Mouse (Mus musculus) hindbrain, embryonic 11.5 days (tissue): ENCODE data around the gene Trp63. TPM values are rescaled to one million over a fixed set of nuclear protein-coding genes. Genes with fewer than 3 reads are reported as not detected.

Experiments used
- ATAC-seq: fragments of 200-750 bp; cut with Nextera tagmentation; 2 replicates; pipeline ENCODE4 v1.8.0; 2017; ENCODE audit warnings: mild to moderate bottlenecking, moderate TSS enrichment, moderate library complexity; ENCODE audit not compliant: low FRiP score
- DNase-seq: peaks from one replicate; pipeline ENCODE4 v3.0.0-alpha.2; 2015; ENCODE audit warnings: low spot score
- H3K27ac ChIP-seq: fragments of 300-500 bp; sonication (generic); 2 replicates; pipeline ENCODE4 v1.5.1; 2014; ENCODE audit warnings: mild to moderate bottlenecking, low read depth, low read length
- H3K27me3 ChIP-seq: fragments of 300-500 bp; sonication (generic); 2 replicates; pipeline ENCODE4 v1.6.1; 2014; ENCODE audit warnings: mild to moderate bottlenecking, low read length, moderate library complexity, mixed read lengths; ENCODE audit not compliant: control insufficient read depth, insufficient read depth
- H3K36me3 ChIP-seq: fragments of 300-500 bp; sonication (generic); 2 replicates; pipeline ENCODE4 v1.6.1; 2014; ENCODE audit warnings: mild to moderate bottlenecking, low read length, moderate library complexity, mixed read lengths; ENCODE audit not compliant: control insufficient read depth, insufficient read depth
- H3K4me1 ChIP-seq: fragments of 300-500 bp; sonication (generic); replicated peaks from 2 replicates; pipeline ENCODE4 v1.6.1; 2014; ENCODE audit warnings: low read length, mixed read lengths; ENCODE audit not compliant: control insufficient read depth, insufficient read depth
- H3K4me2 ChIP-seq: fragments of 300-500 bp; sonication (generic); replicated peaks from 2 replicates; pipeline ENCODE4 v1.6.1; 2014; ENCODE audit warnings: mild to moderate bottlenecking, low read depth, low read length
- H3K4me3 ChIP-seq: fragments of 300-500 bp; sonication (generic); 2 replicates; pipeline ENCODE4 v1.5.1; 2014; ENCODE audit warnings: low read depth, low read length
- H3K9ac ChIP-seq: fragments of 300-500 bp; sonication (generic); 2 replicates; pipeline ENCODE4 v1.6.1; 2014; ENCODE audit warnings: low read depth, low read length
- H3K9me3 ChIP-seq: fragments of 300-500 bp; sonication (generic); 2 replicates; pipeline ENCODE4 v1.6.1; 2016; ENCODE audit warnings: low read length; ENCODE audit not compliant: control insufficient read depth
- WGBS: fragments of 180-500 bp; shearing (Covaris S2); extraction: QIAGEN DNeasy Blood & Tissue Kit; methylation state at CpG from one replicate; pipeline ENCODE4 v1.1.7; 2014; 5-methylcytosine and 5-hydroxymethylcytosine counted together
- polyA plus RNA-seq: library from polyadenylated mRNA; unstranded; fragments of >200 nt; fragmentation: Nextera tagmentation; extraction: Ambion mirVana; gene quantifications from 2 replicates; pipeline ENCODE4 v1.2.1, GENCODE M21; 2014

The Trp63 gene
- polyA plus RNA-seq, 1 experiment from 2014 or later = 5.3 TPM

DNA sequence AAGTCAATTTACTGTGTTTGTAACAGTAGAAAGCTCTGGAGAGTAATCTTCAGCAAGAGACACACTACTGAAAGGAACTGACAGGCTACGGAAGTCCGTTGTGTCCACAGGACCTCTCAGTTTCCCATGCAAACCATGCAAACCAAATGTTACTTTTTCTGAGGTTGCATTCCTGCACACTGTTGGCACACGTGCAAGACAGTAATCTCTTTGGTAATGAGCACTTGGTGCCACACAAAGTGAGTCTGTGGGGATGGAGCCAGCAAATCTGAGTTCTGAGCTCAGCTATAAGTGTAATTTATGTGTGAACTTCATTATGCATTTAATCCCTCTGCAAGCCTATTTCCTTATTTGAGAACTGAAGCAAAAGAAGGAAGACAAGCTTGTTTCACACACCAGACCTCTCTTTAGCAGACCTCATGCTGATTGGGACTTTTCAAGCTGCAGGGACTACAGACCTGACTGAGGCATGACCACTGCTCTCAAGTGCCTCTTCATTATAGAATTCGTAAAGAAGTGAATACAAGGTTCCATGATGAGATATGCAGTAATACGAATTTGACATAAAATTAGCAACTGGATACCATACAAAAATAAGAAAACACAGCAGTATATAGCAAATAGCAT, 109.2 kb downstream of the Trp63 start:
- Histone ChIP-seq H3K4me1 (no peaks in the 10 kb centered on the region), H3K9ac (no peak overlapping the region), H3K4me2 (no peak overlapping the region), H3K36me3 (no peaks in the 10 kb centered on the region), H3K9me3 (no peaks in the 10 kb centered on the region), H3K4me3 (no peak overlapping the region), H3K27ac (no peak overlapping the region), H3K27me3 (no peaks in the 10 kb centered on the region)
- ATAC-seq (no peak), DNase-seq (no peak)
- WGBS = 81% methylated on average over 5 of the region's 5 CpGs

DNA sequence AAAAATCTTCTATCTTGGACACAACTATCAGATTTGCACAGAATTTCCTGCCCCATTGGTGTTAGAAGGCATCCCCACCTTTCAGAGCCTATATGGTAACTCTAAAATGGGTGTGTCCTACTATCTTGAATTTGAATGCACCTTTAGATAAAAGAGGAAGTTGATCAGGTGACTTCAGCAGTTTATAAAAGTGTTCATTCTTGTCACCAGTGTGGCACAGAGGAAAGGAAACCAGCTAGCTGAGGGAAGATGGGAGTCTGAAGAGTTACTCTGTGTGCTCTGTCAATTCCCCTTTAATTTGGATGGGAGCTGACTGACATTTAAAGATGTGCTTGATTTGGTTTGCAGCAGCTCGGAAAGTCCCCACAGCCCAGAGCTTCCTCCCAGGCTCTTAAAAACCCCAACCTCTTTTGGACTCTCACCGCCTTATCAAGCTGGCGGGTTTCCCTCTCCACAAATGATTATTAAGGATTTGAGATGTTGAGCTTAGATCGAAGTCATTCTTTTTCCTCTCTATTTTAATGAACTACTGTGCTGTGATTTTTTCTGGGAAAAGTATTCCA, 114.2 kb downstream of the Trp63 start:
- WGBS = 83% methylated on average over 4 of the region's 4 CpGs
- no peak overlapping the region for H3K27ac ChIP-seq

DNA sequence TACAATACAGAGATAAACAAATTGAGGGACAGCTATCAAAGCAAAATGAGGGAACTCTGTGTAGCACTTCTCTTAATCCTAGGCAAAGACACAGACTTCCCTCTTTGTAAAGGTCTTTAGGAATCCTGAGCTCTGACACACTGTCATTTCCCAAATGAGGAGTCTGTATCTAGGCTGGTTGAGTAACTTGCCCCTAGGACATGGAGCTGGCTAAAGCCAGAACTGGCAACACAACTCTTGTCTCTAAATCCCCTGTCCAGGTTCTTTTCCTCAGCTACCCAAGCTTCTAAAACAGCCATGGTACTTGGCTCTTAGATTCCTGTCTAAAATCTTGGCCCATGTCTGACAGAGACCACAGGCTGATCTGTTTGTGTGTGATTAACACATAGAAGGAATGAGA, 116.1 kb downstream of the Trp63 start:
- H3K4me3 ChIP-seq = no peak overlapping the region
- no peaks in the 10 kb centered on the region for H3K9me3 ChIP-seq
- no peaks in the 10 kb centered on the region for H3K36me3 ChIP-seq
- H3K27ac ChIP-seq = no peak overlapping the region
- H3K4me1 ChIP-seq = no peaks in the 10 kb centered on the region
- DNase-seq (no peak), ATAC-seq (no peak)
- no peak overlapping the region for H3K4me2 ChIP-seq
- H3K27me3 ChIP-seq = no peaks in the 10 kb centered on the region
- no peak overlapping the region for H3K9ac ChIP-seq

More for the DNA sequence above, 114.2 kb downstream of the Trp63 start:
- no peak overlapping the region for H3K4me2 ChIP-seq
- H3K4me3 ChIP-seq = no peak overlapping the region
- no peaks in the 10 kb centered on the region for H3K27me3 ChIP-seq
- no peaks in the 10 kb centered on the region for H3K36me3 ChIP-seq
- no peaks in the 10 kb centered on the region for H3K4me1 ChIP-seq
- no peak overlapping the region for H3K9ac ChIP-seq
- H3K9me3 ChIP-seq = no peaks in the 10 kb centered on the region
- ATAC-seq = no peak
- no peak for DNase-seq

DNA sequence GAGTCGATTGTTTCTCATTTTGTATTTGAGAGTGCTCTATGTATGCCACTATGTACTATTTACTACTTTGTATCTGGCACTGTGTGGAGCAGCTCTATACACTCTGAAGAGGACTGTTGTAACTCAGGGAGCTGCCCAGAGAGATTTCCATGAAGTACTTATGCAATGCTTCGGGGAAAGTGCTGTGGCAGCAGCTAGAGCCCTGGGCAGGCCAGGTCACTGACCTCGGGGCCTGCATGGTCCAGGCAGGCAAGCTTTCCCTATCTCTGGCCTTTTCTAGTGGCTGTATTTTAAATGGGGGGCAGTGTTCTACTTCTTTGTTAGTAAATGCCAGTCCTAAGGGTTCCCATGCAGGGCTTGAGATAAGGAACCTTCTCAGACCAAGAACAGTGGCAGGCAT, 121.4 kb downstream of the Trp63 start:
- Histone ChIP-seq H3K36me3 (no peaks in the 10 kb centered on the region), H3K27ac (no peak overlapping the region), H3K9ac (no peak overlapping the region), H3K4me1 (no peaks in the 10 kb centered on the region), H3K4me2 (no peak overlapping the region), H3K27me3 (no peaks in the 10 kb centered on the region), H3K4me3 (no peak overlapping the region), H3K9me3 (no peaks in the 10 kb centered on the region)
- 71% methylated on average over 3 of the region's 3 CpGs for WGBS
- no peak for DNase-seq
- ATAC-seq = no peak

DNA sequence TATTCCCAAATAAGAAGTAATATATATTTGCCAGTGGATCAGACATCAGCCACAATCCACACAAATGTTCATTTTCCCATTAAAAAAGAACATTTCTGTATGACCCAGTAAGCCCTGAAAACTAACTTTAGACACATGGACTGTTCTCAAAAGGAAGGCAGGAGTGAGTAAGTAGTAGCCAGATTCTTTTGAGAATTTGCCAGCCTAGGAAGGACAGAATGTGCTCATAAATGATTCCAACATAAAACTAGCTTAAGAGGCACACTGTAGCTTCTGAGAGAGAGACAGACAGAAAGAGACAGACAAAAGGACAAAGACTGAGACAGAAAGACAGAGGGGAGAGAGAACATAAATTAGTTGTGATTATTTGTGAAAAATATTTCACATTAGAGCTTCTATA, 123.6 kb downstream of the Trp63 start:
- Histone ChIP-seq H3K9me3 (no peaks in the 10 kb centered on the region), H3K36me3 (no peaks in the 10 kb centered on the region), H3K4me2 (no peak overlapping the region), H3K4me1 (no peaks in the 10 kb centered on the region), H3K27me3 (no peaks in the 10 kb centered on the region), H3K9ac (no peak overlapping the region), H3K4me3 (no peak overlapping the region), H3K27ac (no peak overlapping the region)
- ATAC-seq (no peak), DNase-seq (no peak)

DNA sequence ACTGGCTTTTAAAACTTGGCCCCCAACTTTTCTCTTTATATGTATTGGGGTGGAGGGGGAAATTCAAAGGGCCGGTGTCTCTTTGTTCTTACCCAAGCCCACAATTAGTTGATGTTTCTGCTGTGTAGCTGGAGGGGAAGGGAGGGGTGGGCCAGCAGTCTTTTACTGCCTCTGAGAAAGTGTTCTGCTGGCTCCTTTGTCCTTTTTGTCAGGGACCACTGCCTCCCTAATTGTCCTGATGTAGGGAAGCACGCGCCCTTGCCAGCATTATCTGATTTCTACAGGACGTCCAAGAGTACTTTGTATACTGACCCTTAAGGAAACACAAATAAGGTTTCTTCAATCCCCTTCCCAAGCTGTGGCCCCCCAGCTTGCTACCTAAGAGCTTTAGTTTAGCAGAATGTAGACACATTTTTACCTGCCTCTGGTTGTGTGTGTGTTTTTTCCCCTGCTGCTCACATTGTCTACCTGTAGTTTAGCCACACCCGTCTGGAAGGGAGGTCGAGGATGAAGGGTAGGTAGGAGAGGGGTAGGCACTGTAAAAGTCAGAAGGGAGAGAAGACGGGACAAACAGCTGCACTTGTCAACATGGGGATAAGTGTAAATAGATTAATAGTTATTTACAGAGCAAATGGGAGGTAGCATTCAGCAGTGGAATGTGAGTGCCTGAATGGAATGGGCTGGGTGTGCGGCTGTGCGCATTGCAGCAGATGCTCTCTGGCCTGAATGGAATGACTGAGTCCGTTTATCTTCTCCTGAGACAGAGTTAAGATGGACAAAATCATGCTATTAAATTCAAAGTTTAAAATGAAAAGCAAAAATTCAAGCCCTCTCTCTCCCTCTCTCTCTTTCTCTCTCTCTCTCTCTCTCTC, 134.4 kb downstream of the Trp63 start:
- DNase-seq (peak; percentile 6), ATAC-seq (no peak)
- Histone ChIP-seq H3K27ac (no peak overlapping the region), H3K4me1 (no peaks in the 10 kb centered on the region), H3K9me3 (no peaks in the 10 kb centered on the region), H3K36me3 (no peaks in the 10 kb centered on the region), H3K4me3 (no peak overlapping the region), H3K27me3 (no peaks in the 10 kb centered on the region), H3K4me2 (no peak overlapping the region), H3K9ac (no peak overlapping the region)
- 26% methylated on average over 10 of the region's 10 CpGs for WGBS

DNA sequence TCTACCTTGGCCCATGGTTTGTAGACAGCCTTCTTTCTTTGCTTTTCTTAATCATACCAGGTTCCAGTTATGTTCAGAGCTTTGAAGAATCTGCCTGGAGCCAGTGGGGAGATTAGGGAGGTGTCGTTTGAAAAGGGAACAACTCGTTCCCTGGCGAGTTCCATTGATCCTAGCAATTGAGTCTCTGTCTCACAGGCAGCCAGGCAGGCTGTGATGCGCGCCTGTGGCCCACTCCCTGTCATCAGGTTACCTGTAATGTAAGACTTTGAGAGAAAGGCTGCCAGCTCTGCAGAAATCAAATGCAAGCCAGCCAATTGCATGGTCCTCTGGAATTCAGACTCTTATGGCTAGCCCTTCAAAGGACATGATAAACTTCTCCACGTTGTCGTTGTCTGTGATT, 142.5 kb downstream of the Trp63 start:
- Histone ChIP-seq H3K36me3 (no peaks in the 10 kb centered on the region), H3K9me3 (no peaks in the 10 kb centered on the region), H3K27ac (no peak overlapping the region), H3K4me2 (no peak overlapping the region), H3K4me3 (no peak overlapping the region), H3K4me1 (no peaks in the 10 kb centered on the region), H3K9ac (no peak overlapping the region), H3K27me3 (no peaks in the 10 kb centered on the region)
- DNase-seq (no peak), ATAC-seq (no peak)
- 70% methylated on average over 7 of the region's 7 CpGs for WGBS

DNA sequence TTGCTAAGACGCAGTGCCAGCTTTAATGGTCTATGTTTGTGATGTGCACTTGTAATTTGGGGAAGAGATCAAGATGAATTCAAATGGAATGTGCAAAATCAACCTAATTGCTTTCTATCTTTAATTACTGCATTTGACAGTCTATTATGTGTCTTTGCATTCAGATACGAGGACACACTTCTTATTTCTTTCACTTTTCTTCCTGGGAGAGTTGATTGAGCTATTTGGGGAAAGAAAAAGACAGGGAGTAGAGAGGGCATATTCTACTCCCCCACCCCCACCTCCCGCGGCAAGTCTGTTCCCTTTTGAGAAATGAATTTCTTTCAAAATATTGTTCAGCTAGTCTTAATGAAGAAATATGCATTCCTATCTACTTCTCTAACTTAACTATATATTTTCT, 149.0 kb downstream of the Trp63 start:
- no peaks in the 10 kb centered on the region for H3K9me3 ChIP-seq
- H3K4me3 ChIP-seq = no peak overlapping the region
- DNase-seq (no peak), ATAC-seq (no peak)
- H3K36me3 ChIP-seq = no peaks in the 10 kb centered on the region
- H3K27ac ChIP-seq = no peak overlapping the region
- H3K9ac ChIP-seq = no peak overlapping the region
- no peaks in the 10 kb centered on the region for H3K27me3 ChIP-seq
- 88% methylated on average over 4 of the region's 4 CpGs for WGBS
- no peak overlapping the region for H3K4me2 ChIP-seq
- no peaks in the 10 kb centered on the region for H3K4me1 ChIP-seq

DNA sequence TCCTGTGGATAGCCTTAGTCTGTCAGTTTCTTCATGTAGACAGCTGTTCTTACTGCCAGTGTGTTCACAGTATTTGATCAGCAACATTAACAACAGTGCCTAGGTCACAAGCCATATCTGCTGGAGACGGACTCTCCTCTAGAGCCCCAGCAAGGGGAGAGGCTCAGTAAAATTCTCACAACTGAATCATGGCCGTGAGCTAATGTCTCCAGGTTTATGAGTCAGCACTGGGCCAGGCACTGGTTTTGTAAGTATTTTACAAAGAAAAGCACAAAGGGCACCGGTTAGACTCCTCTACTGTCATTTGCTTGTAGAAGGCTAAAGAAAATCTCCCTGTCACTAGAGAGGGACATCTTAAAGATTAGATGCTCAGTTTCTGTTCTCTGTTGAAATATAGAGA, 151.7 kb downstream of the Trp63 start:
- Histone ChIP-seq H3K4me2 (no peak overlapping the region), H3K9ac (no peak overlapping the region), H3K36me3 (no peaks in the 10 kb centered on the region), H3K4me1 (no peaks in the 10 kb centered on the region), H3K4me3 (no peak overlapping the region), H3K27me3 (no peaks in the 10 kb centered on the region), H3K9me3 (no peaks in the 10 kb centered on the region), H3K27ac (no peak overlapping the region)
- 92% methylated on average over 3 of the region's 3 CpGs for WGBS
- DNase-seq (no peak), ATAC-seq (no peak)
